Mouse (Mus musculus): ENCODE measurements around the gene Ncoa6. TPM values are rescaled to one million over a fixed set of nuclear protein-coding genes. Genes with fewer than 3 reads are reported as not detected.

The Ncoa6 gene
- 72.3 TPM for polyA plus RNA-seq (2014; fragmentation: Illumina TruSeq; extraction: RNeasy Lipid Tissue Mini Kit (QIAGEN cat#74804); ENCODE audit: low read depth, low replicate concordance)

DNA sequence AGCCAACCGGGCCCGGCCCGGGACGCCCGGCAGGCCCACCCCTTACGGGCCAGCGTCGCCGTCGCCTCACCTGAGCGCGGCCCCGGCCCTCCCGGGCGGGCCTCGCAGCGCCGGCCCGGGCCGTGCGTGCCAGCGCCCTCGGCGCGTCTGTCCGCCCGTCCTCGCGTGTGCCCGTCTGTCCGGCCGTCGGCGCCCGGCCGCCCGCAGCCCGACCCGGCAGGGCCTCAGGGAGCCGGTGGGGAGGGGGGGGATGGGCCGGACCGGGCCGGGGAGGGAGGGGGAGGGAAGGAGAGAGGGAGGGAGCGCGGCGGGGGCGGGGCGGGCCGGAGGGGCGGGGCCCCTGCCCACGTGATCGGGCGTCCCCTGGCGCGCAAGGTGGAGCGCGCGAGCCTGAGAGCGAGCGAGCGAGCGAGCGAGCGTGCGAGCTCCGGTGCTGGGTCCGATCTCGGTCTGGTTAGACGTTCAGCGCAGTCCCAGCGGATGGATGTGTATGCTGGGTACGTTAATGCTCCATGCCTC lies at the start of gene Ncoa6:
Gene Ncoa6 (minus strand): TSS at position 325 of the 519 bp plus-strand sequence.

DNA sequence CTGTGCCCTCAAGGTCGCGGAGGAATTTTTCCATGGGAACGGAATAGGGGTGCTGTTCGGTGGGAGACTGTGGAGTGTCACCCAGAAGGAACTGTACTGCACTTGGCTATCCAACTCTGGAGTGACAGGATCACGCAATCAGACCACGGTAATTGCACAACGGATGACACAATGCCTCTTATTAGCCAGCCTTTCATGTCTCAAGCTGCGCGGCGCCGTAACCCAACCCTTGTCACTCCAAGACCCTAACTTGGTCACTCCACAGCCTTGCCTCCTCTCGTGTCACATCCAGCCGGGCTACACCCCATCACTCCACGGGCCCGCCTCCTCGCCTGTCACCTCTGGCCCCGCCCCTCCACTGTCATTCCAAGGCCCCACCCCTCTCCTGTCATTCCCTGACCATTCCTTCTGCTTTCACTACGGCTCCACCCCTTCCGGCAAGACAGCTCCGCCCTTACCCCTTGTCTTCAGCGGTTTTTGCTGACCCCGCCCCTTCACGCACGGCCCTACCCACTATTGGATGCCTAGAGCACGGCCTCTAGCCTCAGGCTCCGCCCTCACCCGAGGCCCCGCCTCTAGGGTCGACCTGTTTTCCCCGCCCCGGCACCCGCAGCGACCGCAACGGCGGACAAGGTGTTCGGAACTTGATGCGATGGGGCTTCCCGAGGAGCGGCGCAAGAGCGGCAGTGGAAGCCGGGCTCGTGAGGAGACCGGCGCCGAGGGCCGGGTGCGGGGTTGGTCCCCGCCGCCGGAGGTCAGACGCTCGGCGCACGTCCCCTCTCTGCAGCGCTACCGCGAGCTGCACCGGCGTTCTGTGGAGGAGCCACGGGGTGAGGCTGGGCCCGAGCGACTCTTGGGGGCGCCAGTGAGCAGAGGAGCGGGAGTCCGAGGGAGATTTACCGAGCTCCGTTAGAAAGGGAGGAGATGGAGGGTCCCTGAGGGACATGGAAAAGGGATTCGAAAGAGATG lies 44.0 kb upstream of the Ncoa6 start, which contains the start of the genes Acss2 and Ggt7:
Gene Acss2 (plus strand): TSS at position 494 of the 969 bp plus-strand sequence.
Gene Ggt7 (minus strand): TSS at position 783 of the 969 bp plus-strand sequence.

DNA sequence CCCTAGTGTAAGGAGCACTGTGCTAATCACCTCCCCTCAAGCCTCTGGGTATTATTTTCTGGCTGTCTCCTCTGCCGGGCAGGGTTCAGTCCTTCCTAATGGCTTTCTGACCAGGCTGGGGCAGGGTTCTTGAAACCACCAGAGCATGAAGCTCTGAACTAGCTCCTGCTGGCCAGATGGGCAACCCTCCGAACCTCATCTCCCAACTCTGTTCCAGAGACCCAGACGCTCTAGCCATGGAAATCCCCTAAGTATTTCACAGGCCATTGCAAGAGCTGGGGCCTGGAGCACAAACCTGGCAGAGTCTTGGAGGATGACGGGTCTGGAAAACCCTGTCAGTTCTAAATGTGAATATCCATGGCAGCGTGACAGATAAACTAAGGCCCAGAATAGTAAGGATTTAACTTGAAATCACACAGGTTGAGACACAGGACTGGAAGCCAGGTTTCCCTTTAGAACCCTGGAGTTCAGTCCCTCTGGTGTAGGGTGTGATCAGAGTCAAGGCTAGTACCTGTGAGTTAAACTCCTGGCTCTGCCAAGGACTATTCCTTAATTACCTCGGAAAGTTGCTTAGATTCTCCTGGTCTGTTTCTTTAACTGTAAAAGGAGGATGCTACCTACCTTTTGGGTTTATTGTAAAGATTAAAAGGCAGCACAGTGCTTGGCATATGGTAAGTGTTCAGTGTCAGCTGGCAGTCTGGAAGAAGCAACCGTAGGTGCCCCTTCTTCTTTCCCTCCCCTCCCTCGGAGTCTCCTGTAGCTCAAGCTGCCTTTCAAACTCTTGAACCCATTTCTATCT lies 93.2 kb downstream of the Ncoa6 start, which contains the start of gene Trp53inp2:
Gene Trp53inp2 (plus strand): TSS at position 799 of the 799 bp plus-strand sequence.

DNA sequence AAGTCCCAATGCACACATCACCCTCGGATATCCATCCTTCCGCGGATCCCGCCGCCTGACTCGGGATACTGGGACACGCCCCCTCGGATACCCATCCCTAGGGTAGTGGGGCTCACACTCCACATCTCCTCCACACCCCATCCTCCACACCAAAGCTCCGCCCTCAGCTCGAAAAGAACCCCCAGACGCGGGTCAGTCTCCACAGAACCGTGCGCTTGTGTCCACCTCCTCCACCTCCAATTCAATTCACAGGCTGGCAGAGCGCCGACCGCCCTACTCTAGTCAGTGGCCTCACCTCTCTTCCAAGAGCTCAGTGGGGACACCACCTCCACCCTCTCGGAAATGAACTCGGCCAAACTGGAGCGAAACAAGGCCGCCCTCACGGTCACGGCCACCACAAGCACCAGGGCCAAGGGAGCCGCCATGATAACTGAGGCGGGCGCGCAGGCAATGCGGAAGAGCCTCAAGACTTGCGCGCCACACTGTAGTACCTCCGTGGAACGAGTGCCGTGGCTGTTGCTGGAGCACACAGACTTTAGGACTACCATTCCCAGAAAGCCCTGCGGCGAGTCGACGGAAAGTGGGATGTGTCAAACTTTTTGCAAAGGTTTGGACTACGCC lies 116.6 kb downstream of the Ncoa6 start, which contains the start of gene Pigu:
Gene Pigu (minus strand): TSS at position 460 of the 621 bp plus-strand sequence.

Other genes starting within 250 kb of the Ncoa6 start
- gene Dynlrb1, start 237.4 kb downstream of the Ncoa6 start, polyA plus RNA-seq (2014; fragmentation: Illumina TruSeq; extraction: RNeasy Lipid Tissue Mini Kit (QIAGEN cat#74804); ENCODE audit: low read depth, low replicate concordance): 38.5 TPM
- 5.7 TPM for gene Map1lc3a, start 197.6 kb downstream of the Ncoa6 start, polyA plus RNA-seq (2014; fragmentation: Illumina TruSeq; extraction: RNeasy Lipid Tissue Mini Kit (QIAGEN cat#74804); ENCODE audit: low read depth, low replicate concordance)
- 34.1 TPM for gene Pigu, start 116.5 kb downstream of the Ncoa6 start, polyA plus RNA-seq (2014; fragmentation: Illumina TruSeq; extraction: RNeasy Lipid Tissue Mini Kit (QIAGEN cat#74804); ENCODE audit: low read depth, low replicate concordance)
- gene Trp53inp2, start 92.8 kb downstream of the Ncoa6 start, polyA plus RNA-seq (2014; fragmentation: Illumina TruSeq; extraction: RNeasy Lipid Tissue Mini Kit (QIAGEN cat#74804); ENCODE audit: low read depth, low replicate concordance): 99.8 TPM
- gene Acss2, start 44.1 kb upstream of the Ncoa6 start, polyA plus RNA-seq (2014; fragmentation: Illumina TruSeq; extraction: RNeasy Lipid Tissue Mini Kit (QIAGEN cat#74804); ENCODE audit: low read depth, low replicate concordance): 27.1 TPM
- 1.9 TPM for gene Ggt7, start 44.3 kb upstream of the Ncoa6 start, polyA plus RNA-seq (2014; fragmentation: Illumina TruSeq; extraction: RNeasy Lipid Tissue Mini Kit (QIAGEN cat#74804); ENCODE audit: low read depth, low replicate concordance)
- 1.1 TPM for gene Gss, start 118.9 kb upstream of the Ncoa6 start, polyA plus RNA-seq (2014; fragmentation: Illumina TruSeq; extraction: RNeasy Lipid Tissue Mini Kit (QIAGEN cat#74804); ENCODE audit: low read depth, low replicate concordance)
- gene Myh7b, start 137.3 kb upstream of the Ncoa6 start, polyA plus RNA-seq (2014; fragmentation: Illumina TruSeq; extraction: RNeasy Lipid Tissue Mini Kit (QIAGEN cat#74804); ENCODE audit: low read depth, low replicate concordance): not detected
- gene Trpc4ap, start 218.5 kb upstream of the Ncoa6 start, polyA plus RNA-seq (2014; fragmentation: Illumina TruSeq; extraction: RNeasy Lipid Tissue Mini Kit (QIAGEN cat#74804); ENCODE audit: low read depth, low replicate concordance): 88.4 TPM

Measured in testis, adult 10 weeks (tissue).